Mouse (Mus musculus) heart, adult 2 months (tissue): ENCODE data around the gene Nhsl2. TPM values are rescaled to one million over a fixed set of nuclear protein-coding genes. Genes with fewer than 3 reads are reported as not detected.

Experiments used
- DNase-seq, 2 experiments: peaks; one replicate each; pipeline ENCODE4 v3.0.0; 2021
- H3K27ac ChIP-seq: fragments of 200-600 bp; 2 replicates; pipeline ENCODE4 v1.8.1; 2022
- H3K27me3 ChIP-seq: fragments of 200-500 bp; 2 replicates; pipeline ENCODE4 v1.6.1; 2012; ENCODE audit warnings: mild to moderate bottlenecking, low read length, inconsistent platforms, mixed read lengths; ENCODE audit not compliant: control insufficient read depth, insufficient read depth
- H3K36me3 ChIP-seq: fragments of 200-500 bp; 2 replicates; pipeline ENCODE4 v1.6.1; 2012; ENCODE audit warnings: low read length, inconsistent platforms; ENCODE audit not compliant: control insufficient read depth, insufficient read depth
- H3K4me1 ChIP-seq: fragments of 200-500 bp; 2 replicates; pipeline ENCODE4 v1.6.1; 2011; ENCODE audit warnings: low read length; ENCODE audit not compliant: control insufficient read depth, insufficient read depth
- H3K4me3 ChIP-seq: fragments of 200-600 bp; 2 replicates; pipeline ENCODE4 v1.8.1; 2022
- H3K79me2 ChIP-seq: fragments of 200-500 bp; replicated peaks from 2 replicates; pipeline ENCODE4 v1.6.1; 2012; ENCODE audit warnings: mild to moderate bottlenecking, inconsistent platforms, low read length, moderate library complexity, mixed read lengths; ENCODE audit not compliant: control insufficient read depth, insufficient read depth
- H3K9ac ChIP-seq: fragments of 200-500 bp; 2 replicates; pipeline ENCODE4 v1.6.1; 2012; ENCODE audit warnings: low read depth, mild to moderate bottlenecking, control low read depth, inconsistent platforms, low read length, mixed read lengths
- CTCF ChIP-seq: fragments of 200-600 bp; IDR thresholded peaks from 2 replicates; pipeline ENCODE4 v1.8.1; 2022; ENCODE audit warnings: antibody characterized with exemption, mild to moderate bottlenecking, moderate library complexity
- EP300 ChIP-seq: fragments of 200-500 bp; IDR thresholded peaks from 2 replicates; pipeline ENCODE4 v1.6.1; 2011; ENCODE audit warnings: low read depth, low read length, control low read depth; ENCODE audit not compliant: insufficient read depth
- POLR2A ChIP-seq: fragments of 200-500 bp; IDR thresholded peaks from 2 replicates; pipeline ENCODE4 v1.6.1; 2011; ENCODE audit warnings: mild to moderate bottlenecking, low read depth, low read length, control low read depth; ENCODE audit not compliant: insufficient read depth
- WGBS: fragments of 180-500 bp; shearing (Covaris S2); methylation state at CpG from one replicate; pipeline ENCODE4 v1.1.7; 2018; 5-methylcytosine and 5-hydroxymethylcytosine counted together
- intact Hi-C: fragments of 180-260 bp; cut with DNase I; formaldehyde crosslinking; loops from one replicate; pipeline ENCODE4 v1.15.1; 2025
- polyA plus RNA-seq: library from polyadenylated mRNA; depleted of rRNA; stranded (reverse); fragments of >200 nt; gene quantifications from 2 replicates; pipeline ENCODE4 v1.2.3, GENCODE M21; 2012
- total RNA-seq, 2 experiments: library from RNA; stranded (reverse); gene quantifications; 2 replicates each; pipeline ENCODE4 v1.2.3; 2021

Gene Nhsl2
- total and polyA plus RNA-seq, 3 experiments: 1.4 to 4.2 (median 3.6) TPM

DNA sequence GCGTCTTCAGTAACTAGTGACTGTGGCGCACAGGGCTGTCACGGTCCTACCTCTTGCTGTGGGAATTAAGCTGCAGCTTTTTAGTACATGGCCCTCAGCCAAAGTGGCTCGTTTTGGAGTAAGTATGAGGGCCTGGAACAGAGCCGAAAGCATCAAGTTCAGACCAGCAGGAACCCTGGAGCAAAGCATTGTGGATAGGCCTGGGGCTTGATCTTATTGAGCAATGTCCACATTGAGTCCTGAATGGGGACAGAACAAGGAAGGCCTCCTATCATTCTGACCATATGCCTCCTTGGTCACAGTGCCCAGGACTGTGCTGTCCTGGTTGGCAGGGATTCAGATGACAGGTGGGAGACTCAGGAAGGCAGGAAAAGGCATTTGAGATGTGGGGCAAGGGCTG lies 211.1 kb downstream of the Nhsl2 start:
- TF ChIP-seq EP300: no peak
- TF ChIP-seq POLR2A: no peak
- no peak for TF ChIP-seq CTCF
- Histone ChIP-seq H3K9ac (no peak overlapping the region), H3K27ac (peak overlapping the region; percentile 38), H3K27me3 (no peaks in the 10 kb centered on the region), H3K4me3 (no peak overlapping the region), H3K79me2 (no peaks in the 10 kb centered on the region), H3K36me3 (no peaks in the 10 kb centered on the region), H3K4me1 (peaks cover 13% of the 10 kb centered on the region)
- DNase-seq: peak in 1 of 2 experiments; percentile 23
- intact Hi-C loops: no loop called here
- 53% methylated on average over 5 of the region's 5 CpGs for WGBS

DNA sequence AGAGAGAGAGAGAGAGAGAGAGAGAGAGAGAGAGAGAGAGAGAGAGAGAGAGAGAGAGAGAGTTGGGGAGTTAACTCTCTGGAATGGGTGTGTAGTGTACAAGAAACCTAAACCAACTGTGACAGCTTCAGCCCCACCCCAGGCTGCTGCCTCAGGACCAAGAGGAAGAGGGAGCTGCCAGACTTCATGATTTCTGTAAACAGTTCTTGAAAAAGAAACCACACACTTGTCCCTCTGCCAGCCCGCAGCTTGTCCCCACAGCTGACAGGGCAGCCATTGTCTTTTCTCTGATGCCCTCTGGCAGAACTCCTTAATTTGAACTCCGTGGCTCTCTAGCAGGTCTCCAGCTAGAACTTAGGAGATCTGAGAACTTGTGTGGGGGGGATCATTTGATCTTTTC lies 211.7 kb downstream of the Nhsl2 start:
- Histone ChIP-seq H3K27me3 (no peaks in the 10 kb centered on the region), H3K4me1 (peaks cover 13% of the 10 kb centered on the region), H3K9ac (no peak overlapping the region), H3K4me3 (no peak overlapping the region), H3K36me3 (no peaks in the 10 kb centered on the region), H3K27ac (peak overlapping the region; percentile 14; the same call in 1 of the 2 replicates), H3K79me2 (no peaks in the 10 kb centered on the region)
- TF ChIP-seq CTCF (no peak), POLR2A (no peak), EP300 (no peak)
- intact Hi-C loops: no loop called here
- peak; percentile 39 to 63 for DNase-seq
- WGBS: 16% methylated on average over 2 of the region's 2 CpGs

DNA sequence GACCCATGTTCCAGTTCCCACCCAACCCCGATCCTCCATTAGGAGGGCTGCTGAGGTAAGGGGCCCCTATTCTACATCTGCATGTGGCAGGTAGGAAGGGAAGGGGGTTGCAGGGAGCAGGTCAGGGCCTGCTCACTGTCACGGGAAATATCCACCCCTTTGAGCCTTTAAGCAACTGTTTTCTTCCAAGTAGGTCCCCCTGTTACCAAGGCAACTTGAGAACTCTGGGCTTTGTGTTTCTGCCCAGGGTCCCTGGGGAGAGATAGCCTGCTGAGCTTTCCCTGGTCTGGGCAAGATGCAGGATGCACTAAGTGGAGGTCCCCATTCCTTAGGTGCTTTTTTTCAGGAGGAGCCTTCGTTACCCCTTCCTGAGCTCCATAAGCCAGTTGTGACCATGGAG lies 214.9 kb downstream of the Nhsl2 start:
- WGBS: 52% methylated on average over 3 of the region's 3 CpGs
- Histone ChIP-seq H3K4me1 (peaks cover 15% of the 10 kb centered on the region), H3K79me2 (no peaks in the 10 kb centered on the region), H3K4me3 (no peak overlapping the region), H3K27me3 (no peaks in the 10 kb centered on the region), H3K27ac (no peak overlapping the region), H3K36me3 (no peaks in the 10 kb centered on the region), H3K9ac (no peak overlapping the region)
- DNase-seq: peak in 1 of 2 experiments; percentile 16
- TF ChIP-seq CTCF (no peak), EP300 (no peak), POLR2A (no peak)
- intact Hi-C loops: loop anchor here (1.0 kb wide), 1 partner anchor 110 kb away; no protein-coding TSS in a partner anchor

DNA sequence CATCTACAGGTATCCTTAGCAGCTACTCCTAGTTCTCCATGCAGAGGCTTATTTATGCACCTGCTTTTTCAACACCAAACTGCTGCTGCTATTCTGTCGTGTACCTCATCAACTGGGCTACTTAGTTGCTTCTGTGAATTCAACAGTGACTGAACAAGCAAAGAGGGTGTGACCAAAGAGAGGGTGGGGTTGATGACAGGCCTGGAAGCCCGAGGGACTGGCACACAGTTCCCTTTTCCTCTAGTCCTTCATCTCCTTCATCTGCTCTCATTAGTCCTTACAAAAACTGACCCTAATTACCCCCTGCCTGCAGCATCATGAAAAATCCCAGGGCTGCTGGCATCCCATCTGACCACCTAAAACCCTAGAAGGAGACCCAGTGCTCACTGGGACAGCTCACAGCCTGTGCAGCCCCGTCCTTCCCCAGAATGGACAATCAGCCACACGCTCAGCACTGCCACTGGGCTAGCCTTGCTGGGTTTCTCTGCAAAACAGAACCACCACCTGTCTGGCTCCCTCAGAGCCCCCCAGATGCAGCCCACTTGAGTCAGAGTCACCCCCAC lies 216.1 kb downstream of the Nhsl2 start:
- H3K9ac ChIP-seq: no peak overlapping the region
- H3K4me3 ChIP-seq: no peak overlapping the region
- DNase-seq: peak; percentile 13 to 14
- intact Hi-C loops: loop anchor here (1.0 to 5.0 kb wide), 2 partner anchors 43 to 83 kb away; no protein-coding TSS in a partner anchor
- H3K4me1 ChIP-seq: peaks cover 15% of the 10 kb centered on the region
- H3K27ac ChIP-seq: no peak overlapping the region
- 45% methylated on average over 4 of the region's 4 CpGs for WGBS
- no peak for TF ChIP-seq EP300
- H3K27me3 ChIP-seq: no peaks in the 10 kb centered on the region
- H3K79me2 ChIP-seq: no peaks in the 10 kb centered on the region
- no peaks in the 10 kb centered on the region for H3K36me3 ChIP-seq

DNA sequence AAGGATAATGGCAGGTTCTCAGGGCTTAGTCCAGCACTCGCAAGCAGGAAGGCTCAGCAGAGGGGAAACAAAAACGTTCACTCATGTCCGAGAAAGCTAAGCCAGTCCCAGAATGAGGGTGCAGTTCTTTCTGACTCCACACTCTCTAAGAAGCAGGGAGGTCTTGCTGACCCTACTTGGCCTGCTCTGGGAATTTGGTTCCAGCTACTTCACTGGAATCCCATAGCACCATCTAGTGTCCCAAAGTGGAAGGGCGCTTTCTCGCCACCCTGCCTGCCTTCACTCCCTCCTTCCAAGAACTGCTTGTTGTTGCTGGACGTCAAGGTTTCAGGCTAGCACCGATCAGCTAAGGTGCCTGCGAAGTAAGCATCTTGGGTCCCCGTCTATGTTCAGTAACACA lies 216.9 kb downstream of the Nhsl2 start:
- Histone ChIP-seq H3K4me1 (peaks cover 15% of the 10 kb centered on the region), H3K27me3 (no peaks in the 10 kb centered on the region), H3K4me3 (no peak overlapping the region), H3K36me3 (no peaks in the 10 kb centered on the region), H3K9ac (no peak overlapping the region), H3K79me2 (no peaks in the 10 kb centered on the region), H3K27ac (no peak overlapping the region)
- peak; percentile 62 to 80 for DNase-seq
- intact Hi-C loops: loop anchor here (2.0 to 5.0 kb wide), 2 partner anchors 44 to 255 kb away; no protein-coding TSS in a partner anchor
- 20% methylated on average over 9 of the region's 9 CpGs for WGBS
- TF ChIP-seq EP300 (0 out of 2 replicates have a peak, but pooled peaks have one; percentile 40), CTCF (peak; percentile 95), POLR2A (no peak)

DNA sequence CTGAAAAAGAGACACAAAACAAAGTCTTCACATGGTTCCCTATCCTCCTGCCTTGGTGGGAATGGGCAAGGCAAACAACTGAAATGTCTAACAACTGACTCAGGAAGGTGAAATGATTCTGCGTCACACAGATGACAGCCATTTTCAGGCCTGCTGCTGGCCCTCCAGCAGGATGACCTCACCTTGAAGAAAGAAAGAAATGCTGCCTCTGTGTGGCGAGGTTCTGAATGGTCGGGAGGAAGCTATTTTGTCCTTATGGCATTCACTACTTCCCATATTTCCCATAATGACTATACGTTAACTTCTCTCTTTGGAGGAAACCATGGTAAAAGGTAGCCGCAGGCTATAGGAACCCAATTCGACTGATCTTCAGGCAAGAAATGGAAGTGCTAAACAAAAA lies 217.9 kb downstream of the Nhsl2 start:
- DNase-seq: peak in 1 of 2 experiments; percentile 3

More for the DNA sequence above, 217.9 kb downstream of the Nhsl2 start:
- 76% methylated on average over 6 of the region's 6 CpGs for WGBS
- Histone ChIP-seq H3K4me1 (peaks cover 12% of the 10 kb centered on the region), H3K4me3 (no peak overlapping the region), H3K36me3 (no peaks in the 10 kb centered on the region), H3K27me3 (no peaks in the 10 kb centered on the region), H3K79me2 (no peaks in the 10 kb centered on the region), H3K9ac (no peak overlapping the region), H3K27ac (no peak overlapping the region)
- intact Hi-C loops: loop anchor here (2.0 to 5.0 kb wide), 2 partner anchors 45 to 256 kb away; no protein-coding TSS in a partner anchor
- TF ChIP-seq POLR2A (no peak), CTCF (no peak), EP300 (no peak)
